Mouse (Mus musculus) forebrain, postnatal 0 days (tissue): Measurements from ENCODE around the gene Mblac1. TPM values are rescaled to one million over a fixed set of nuclear protein-coding genes. Genes with fewer than 3 reads are reported as not detected.

Experiments used
- ATAC-seq: fragments of 200-750 bp; cut with Nextera tagmentation; 2 replicates; pipeline ENCODE4 v1.8.0; 2017; ENCODE audit warnings: mild to moderate bottlenecking, moderate library complexity
- DNase-seq: peaks from one replicate; pipeline ENCODE4 v3.0.0-alpha.2; 2015
- H3K27ac ChIP-seq: fragments of 300-500 bp; sonication (generic); 2 replicates; pipeline ENCODE4 v1.5.1; 2014; ENCODE audit warnings: low read depth, mild to moderate bottlenecking, antibody characterized with exemption, low read length, moderate library complexity, mixed read lengths
- H3K27me3 ChIP-seq: fragments of 300-500 bp; sonication (generic); 2 replicates; pipeline ENCODE4 v1.6.1; 2014; ENCODE audit warnings: mild to moderate bottlenecking, low read length, mixed read lengths; ENCODE audit not compliant: insufficient read depth
- H3K36me3 ChIP-seq: fragments of 300-500 bp; sonication (generic); 2 replicates; pipeline ENCODE4 v1.6.1; 2014; ENCODE audit warnings: mild to moderate bottlenecking, moderate library complexity; ENCODE audit not compliant: insufficient read depth
- H3K4me1 ChIP-seq: fragments of 300-500 bp; sonication (generic); 2 replicates; pipeline ENCODE4 v1.6.1; 2014; ENCODE audit warnings: antibody characterized with exemption; ENCODE audit not compliant: insufficient read depth
- H3K4me2 ChIP-seq: fragments of 300-500 bp; sonication (generic); 2 replicates; pipeline ENCODE4 v1.6.1; 2014; ENCODE audit warnings: low read depth, mild to moderate bottlenecking, moderate library complexity
- H3K4me3 ChIP-seq: fragments of 300-500 bp; sonication (generic); 2 replicates; pipeline ENCODE4 v1.5.1; 2014; ENCODE audit warnings: low read depth, low read length, mixed read lengths
- H3K9ac ChIP-seq: fragments of 300-500 bp; sonication (generic); 2 replicates; pipeline ENCODE4 v1.6.1; 2014; ENCODE audit warnings: mild to moderate bottlenecking
- H3K9me3 ChIP-seq: fragments of 300-500 bp; sonication (generic); 2 replicates; pipeline ENCODE4 v1.6.1; 2016; ENCODE audit warnings: low read length
- CTCF ChIP-seq: sonication (generic); IDR thresholded peaks from 2 replicates; pipeline ENCODE4 v1.5.1; 2016; ENCODE audit warnings: antibody characterized with exemption, control low read depth, low read depth
- WGBS: fragments of 180-500 bp; shearing (Covaris S2); extraction: QIAGEN DNeasy Blood & Tissue Kit; methylation state at CpG from one replicate; pipeline ENCODE4 v1.1.7; 2014; 5-methylcytosine and 5-hydroxymethylcytosine counted together
- polyA plus RNA-seq: library from polyadenylated mRNA; unstranded; fragments of >200 nt; fragmentation: Nextera tagmentation; extraction: Ambion mirVana; gene quantifications from 2 replicates; pipeline ENCODE4 v1.2.1, GENCODE M21; 2015
- total RNA-seq: library from RNA; depleted of rRNA; stranded (reverse); fragments of >200 nt; gene quantifications from 2 replicates; pipeline ENCODE4 v1.2.3, GENCODE M21; 2014

Gene Mblac1
- total and polyA plus RNA-seq, 2 experiments from 2014 or later: 9.9 to 11.0 TPM

- 57% methylated on average over 10 of the region's 10 CpGs for WGBS
- H3K4me2 ChIP-seq: no peak overlapping the region
- no peak for ATAC-seq
- TF ChIP-seq CTCF: no peak
- peaks cover 7% of the 10 kb centered on the region; the same call in 1 of the 2 replicates for H3K4me1 ChIP-seq
- no peak overlapping the region for H3K4me3 ChIP-seq
- DNase-seq: no peak
- H3K27ac ChIP-seq: no peak overlapping the region
- no peak overlapping the region for H3K9ac ChIP-seq
- no peaks in the 10 kb centered on the region for H3K9me3 ChIP-seq
- peaks cover 60% of the 10 kb centered on the region for H3K36me3 ChIP-seq
- no peaks in the 10 kb centered on the region for H3K27me3 ChIP-seq
These were observed 30.5 kb upstream of the Mblac1 start for GRCm38 (mm10) chr5:138163610-138164009.

- no peak overlapping the region for H3K9ac ChIP-seq
- no peak for ATAC-seq
- H3K4me2 ChIP-seq: no peak overlapping the region
- no peaks in the 10 kb centered on the region for H3K27me3 ChIP-seq
- no peak for DNase-seq
- H3K4me3 ChIP-seq: no peak overlapping the region
- no peak for TF ChIP-seq CTCF
- no peaks in the 10 kb centered on the region for H3K9me3 ChIP-seq
- peaks cover 12% of the 10 kb centered on the region; the same call in 1 of the 2 replicates for H3K4me1 ChIP-seq
- 78% methylated on average over 8 of the region's 8 CpGs for WGBS
- no peak overlapping the region for H3K27ac ChIP-seq
- peaks cover 60% of the 10 kb centered on the region for H3K36me3 ChIP-seq
These were observed 28.5 kb upstream of the Mblac1 start for GRCm38 (mm10) chr5:138165594-138165993.

- Histone ChIP-seq H3K27me3 (no peaks in the 10 kb centered on the region), H3K27ac (peak overlapping the region; percentile 87), H3K36me3 (peaks cover 45% of the 10 kb centered on the region), H3K9ac (peak overlapping the region; percentile 52), H3K9me3 (no peaks in the 10 kb centered on the region), H3K4me2 (peak overlapping the region; percentile 97), H3K4me3 (peak overlapping the region; percentile 83), H3K4me1 (peaks cover 15% of the 10 kb centered on the region)
- DNase-seq: peak; percentile 98
- peak; percentile 80 for ATAC-seq
- peak; percentile 18; the same call in 1 of the 2 replicates for TF ChIP-seq CTCF
- WGBS: under 1% methylated on average over 47 of the region's 47 CpGs
These were observed 23.1 kb upstream of the Mblac1 start for GRCm38 (mm10) chr5:138170936-138171561.

- H3K4me1 ChIP-seq: peaks cover 15% of the 10 kb centered on the region
- H3K27ac ChIP-seq: peak within 1 kb of the TSS; percentile 95
- peak within 1 kb of the TSS; percentile 72 for H3K9ac ChIP-seq
- WGBS: under 1% methylated on average over 54 of the region's 54 CpGs
- no peaks in the 10 kb centered on the region for H3K27me3 ChIP-seq
- H3K4me3 ChIP-seq: peak within 1 kb of the TSS; percentile 83
- H3K36me3 ChIP-seq: peaks cover 42% of the 10 kb centered on the region
- peak; percentile 98 for DNase-seq
- no peaks in the 10 kb centered on the region for H3K9me3 ChIP-seq
- ATAC-seq: peak; percentile 93
- TF ChIP-seq CTCF: peak; percentile 19; the same call in 1 of the 2 replicates
- H3K4me2 ChIP-seq: peak within 1 kb of the TSS; percentile 97
These were observed 22.2 kb upstream of the Mblac1 start, which contains the start of the genes Ap4m1 and Mcm7 for GRCm38 (mm10) chr5:138171695-138172491. Gene Ap4m1 (plus strand): TSS chr5:138172002. Gene Mcm7 (minus strand): TSS chr5:138172422.

GRCm38 (mm10) chr5:138173217-138173616 lies 20.9 kb upstream of the Mblac1 start:
- H3K4me1 ChIP-seq: peaks cover 15% of the 10 kb centered on the region
- no peak for DNase-seq
- no peak for ATAC-seq
- H3K4me2 ChIP-seq: no peak overlapping the region; the same call in 1 of the 2 replicates
- no peaks in the 10 kb centered on the region for H3K27me3 ChIP-seq
- TF ChIP-seq CTCF: no peak
- no peak overlapping the region for H3K27ac ChIP-seq
- H3K9ac ChIP-seq: no peak overlapping the region
- H3K9me3 ChIP-seq: no peaks in the 10 kb centered on the region
- H3K36me3 ChIP-seq: peaks cover 42% of the 10 kb centered on the region
- WGBS: 74% methylated on average over 3 of the region's 3 CpGs
- H3K4me3 ChIP-seq: no peak overlapping the region

GRCm38 (mm10) chr5:138186950-138187638 lies 7.0 kb upstream of the Mblac1 start, which contains the start of the genes Taf6 and Cnpy4:
Gene Taf6 (minus strand): TSS chr5:138187451.
Gene Cnpy4 (plus strand): TSS chr5:138187485.
- under 1% methylated on average over 31 of the region's 31 CpGs for WGBS
- H3K27ac ChIP-seq: peak within 1 kb of the TSS; percentile 73
- no peaks in the 10 kb centered on the region for H3K27me3 ChIP-seq
- H3K9me3 ChIP-seq: no peaks in the 10 kb centered on the region
- DNase-seq: peak; percentile 95
- peak; percentile 90 for ATAC-seq
- H3K36me3 ChIP-seq: peaks cover 23% of the 10 kb centered on the region
- H3K4me1 ChIP-seq: peaks cover 15% of the 10 kb centered on the region
- peak within 1 kb of the TSS; percentile 70 for H3K9ac ChIP-seq
- H3K4me3 ChIP-seq: peak within 1 kb of the TSS; percentile 73
- TF ChIP-seq CTCF: no peak
- H3K4me2 ChIP-seq: peak within 1 kb of the TSS; percentile 77
